Mouse (Mus musculus) erythroblast, embryonic 14.5 days (primary cell): ENCODE results near the gene Apbb2. TPM values are rescaled to one million over a fixed set of nuclear protein-coding genes. Genes with fewer than 3 reads are reported as not detected.

ENCODE experiments used
- H3K27me3 ChIP-seq: 2 replicates; pipeline ENCODE4 v1.6.1; 2012; ENCODE audit warnings: inconsistent platforms; ENCODE audit not compliant: control insufficient read depth
- H3K36me3 ChIP-seq: 2 replicates; pipeline ENCODE4 v1.6.1; 2012; ENCODE audit warnings: mild to moderate bottlenecking, inconsistent platforms; ENCODE audit not compliant: control insufficient read depth
- H3K4me1 ChIP-seq: 2 replicates; pipeline ENCODE4 v1.6.1; 2012; ENCODE audit warnings: inconsistent platforms; ENCODE audit not compliant: control insufficient read depth
- H3K4me3 ChIP-seq: replicated peaks from 2 replicates; pipeline ENCODE3; 2012; ENCODE audit warnings: moderate library complexity, mild to moderate bottlenecking, inconsistent platforms
- H3K9me3 ChIP-seq: 2 replicates; pipeline ENCODE4 v1.6.1; 2012; ENCODE audit warnings: low read length, inconsistent platforms, mixed read lengths; ENCODE audit not compliant: control insufficient read depth
- GATA1 ChIP-seq: IDR thresholded peaks from 2 replicates; pipeline ENCODE4 v1.6.1; 2012; ENCODE audit warnings: low read length, inconsistent platforms, mixed read lengths
- TAL1 ChIP-seq: IDR thresholded peaks from 3 replicates; pipeline ENCODE4 v1.6.1; 2012; ENCODE audit warnings: low read length, inconsistent platforms, mixed read lengths
- polyA plus RNA-seq: library from polyadenylated mRNA; stranded (reverse); fragments of >175 nt; gene quantifications from 2 replicates; pipeline ENCODE4 v1.2.3, GENCODE M21; 2012

Apbb2 gene
- polyA plus RNA-seq, 1 experiment, result 0.06 TPM

DNA sequence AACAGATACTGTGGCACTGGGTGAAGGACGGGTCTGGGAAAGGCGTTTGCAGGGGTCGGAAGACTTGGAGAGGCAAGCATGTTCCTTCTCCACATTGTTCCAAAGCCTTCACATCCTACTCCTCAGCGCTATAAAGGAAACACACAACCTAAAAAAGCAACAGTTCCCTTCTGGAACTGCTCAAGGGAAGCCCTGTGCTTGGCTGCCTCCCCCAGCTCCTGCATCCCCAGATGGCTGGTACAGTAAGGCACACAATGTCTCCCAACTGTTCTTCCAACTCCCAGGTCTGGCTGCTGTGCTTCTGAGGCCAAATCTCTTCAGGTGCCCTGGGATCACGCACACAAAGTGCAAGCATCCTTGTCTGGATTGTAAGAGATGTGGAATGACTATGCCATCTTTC lies 302.8 kb downstream of the Apbb2 start:
- Histone ChIP-seq H3K4me3 (no peak overlapping the region), H3K27me3 (no peaks in the 10 kb centered on the region), H3K9me3 (no peaks in the 10 kb centered on the region), H3K36me3 (no peaks in the 10 kb centered on the region; the same call in 1 of the 2 replicates), H3K4me1 (no peaks in the 10 kb centered on the region)
- TF ChIP-seq GATA1, result no peak
- TF ChIP-seq TAL1, result no peak

- TF ChIP-seq TAL1 (no peak), GATA1 (no peak)
- Histone ChIP-seq H3K4me3 (no peak overlapping the region), H3K4me1 (no peaks in the 10 kb centered on the region), H3K9me3 (no peaks in the 10 kb centered on the region), H3K27me3 (no peaks in the 10 kb centered on the region), H3K36me3 (no peaks in the 10 kb centered on the region; the same call in 1 of the 2 replicates)
Measured at GRCm38 (mm10) chr5:66310806-66311205, 307.8 kb downstream of the Apbb2 start.

- Histone ChIP-seq H3K4me3 (no peak overlapping the region), H3K9me3 (no peaks in the 10 kb centered on the region), H3K36me3 (no peaks in the 10 kb centered on the region; the same call in 1 of the 2 replicates), H3K4me1 (no peaks in the 10 kb centered on the region), H3K27me3 (no peaks in the 10 kb centered on the region)
- no peak for TF ChIP-seq TAL1
- no peak for TF ChIP-seq GATA1
Measured at GRCm38 (mm10) chr5:66310328-66310727, 308.3 kb downstream of the Apbb2 start.

GRCm38 (mm10) chr5:66305511-66305910 lies 313.1 kb downstream of the Apbb2 start:
- no peaks in the 10 kb centered on the region; the same call in 1 of the 2 replicates for H3K36me3 ChIP-seq
- no peaks in the 10 kb centered on the region for H3K27me3 ChIP-seq
- TF ChIP-seq GATA1 (no peak), TAL1 (no peak)
- H3K9me3 ChIP-seq, result no peaks in the 10 kb centered on the region
- no peak overlapping the region for H3K4me3 ChIP-seq
- H3K4me1 ChIP-seq, result no peaks in the 10 kb centered on the region

DNA sequence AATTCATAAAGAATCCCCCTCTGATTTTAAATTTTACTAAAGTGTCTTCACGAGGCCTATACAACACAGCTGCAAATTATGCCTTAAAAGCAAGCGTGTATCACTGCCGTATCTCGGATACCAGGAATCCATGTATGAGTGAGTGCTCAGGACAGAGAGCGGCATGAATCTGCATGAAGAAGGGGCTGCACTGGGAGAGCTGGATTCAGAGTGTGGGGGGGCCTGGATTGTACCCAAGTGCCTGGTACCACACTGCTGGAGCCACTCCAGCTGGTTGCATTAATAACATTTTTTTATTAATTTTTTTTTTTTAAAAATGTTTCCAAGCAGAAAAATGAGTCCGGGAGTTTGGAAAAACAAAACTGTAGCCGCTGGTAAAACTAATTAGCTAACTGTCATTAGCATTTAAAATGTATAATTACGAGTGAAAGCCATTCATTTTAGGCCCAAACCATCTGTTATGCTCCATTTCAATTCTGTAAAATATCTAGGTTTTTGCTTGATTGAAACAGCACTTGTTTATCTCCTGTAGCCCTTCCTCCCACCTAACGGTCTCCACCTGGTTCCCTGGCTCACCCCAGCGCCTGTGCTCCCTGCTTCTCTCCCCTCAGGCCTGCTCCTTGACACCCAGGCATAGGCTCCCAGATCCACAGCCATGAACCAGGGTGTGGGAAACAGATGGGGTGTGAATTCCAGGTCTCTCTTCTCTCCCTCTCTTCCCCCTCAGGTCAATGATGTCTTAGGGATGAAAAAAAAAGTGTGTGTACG lies 314.1 kb downstream of the Apbb2 start:
- no peak; the same call in 1 of the 2 replicates for TF ChIP-seq GATA1
- no peak for TF ChIP-seq TAL1
- no peak overlapping the region for H3K4me3 ChIP-seq
- no peaks in the 10 kb centered on the region for H3K4me1 ChIP-seq
- no peaks in the 10 kb centered on the region for H3K27me3 ChIP-seq
- H3K36me3 ChIP-seq, result no peaks in the 10 kb centered on the region; the same call in 1 of the 2 replicates
- no peaks in the 10 kb centered on the region for H3K9me3 ChIP-seq

DNA sequence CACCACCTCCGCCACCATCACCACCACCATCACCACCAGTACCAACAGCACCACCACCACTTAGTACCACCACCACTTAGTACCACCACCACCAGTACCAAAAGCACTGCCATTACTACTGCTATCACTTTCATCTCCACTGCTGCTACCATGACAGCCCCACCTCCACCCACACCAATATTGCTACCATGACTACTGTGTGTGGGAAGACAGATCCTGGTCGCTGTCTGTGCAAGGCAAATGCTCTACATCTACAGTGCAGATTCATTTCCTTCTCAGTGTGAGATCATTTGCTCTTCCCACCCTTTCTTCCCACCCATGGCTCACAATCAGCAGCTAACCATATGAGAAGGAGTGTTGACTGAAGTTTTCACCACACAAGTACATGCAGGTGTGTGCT lies 315.7 kb downstream of the Apbb2 start:
- Histone ChIP-seq H3K4me3 (no peak overlapping the region), H3K9me3 (no peaks in the 10 kb centered on the region), H3K4me1 (no peaks in the 10 kb centered on the region), H3K36me3 (no peaks in the 10 kb centered on the region; the same call in 1 of the 2 replicates), H3K27me3 (no peaks in the 10 kb centered on the region)
- TF ChIP-seq TAL1 (no peak), GATA1 (no peak)

- H3K36me3 ChIP-seq, result no peaks in the 10 kb centered on the region; the same call in 1 of the 2 replicates
- no peak for TF ChIP-seq TAL1
- no peak for TF ChIP-seq GATA1
- no peak overlapping the region for H3K4me3 ChIP-seq
- H3K4me1 ChIP-seq, result no peaks in the 10 kb centered on the region
- H3K9me3 ChIP-seq, result no peaks in the 10 kb centered on the region
- no peaks in the 10 kb centered on the region for H3K27me3 ChIP-seq
Measured at GRCm38 (mm10) chr5:66302085-66302815, 316.3 kb downstream of the Apbb2 start.

DNA sequence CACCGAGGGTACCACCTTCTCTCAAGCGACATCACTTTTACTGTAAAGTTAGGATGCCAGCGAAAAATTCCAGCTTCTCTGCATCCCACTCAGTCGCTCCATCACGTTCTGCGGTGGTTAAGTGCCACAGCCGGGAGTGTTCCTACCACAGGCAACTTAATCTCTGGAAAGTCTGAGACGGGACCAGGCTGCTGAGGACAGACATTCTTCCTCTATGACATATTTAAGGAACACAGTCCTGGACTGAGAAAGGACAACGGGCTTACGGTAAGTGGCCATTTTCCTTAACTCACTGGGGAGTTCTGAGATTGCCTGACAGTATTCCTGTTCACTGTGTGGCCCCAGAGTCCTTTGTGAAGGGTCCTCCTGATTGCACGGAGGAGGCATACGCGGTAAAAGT lies 318.0 kb downstream of the Apbb2 start:
- no peaks in the 10 kb centered on the region for H3K27me3 ChIP-seq
- TF ChIP-seq GATA1, result no peak
- TF ChIP-seq TAL1, result no peak
- no peak overlapping the region for H3K4me3 ChIP-seq
- H3K4me1 ChIP-seq, result no peaks in the 10 kb centered on the region
- H3K9me3 ChIP-seq, result no peaks in the 10 kb centered on the region
- no peaks in the 10 kb centered on the region; the same call in 1 of the 2 replicates for H3K36me3 ChIP-seq

GRCm38 (mm10) chr5:66298856-66299255 lies 319.7 kb downstream of the Apbb2 start:
- H3K9me3 ChIP-seq, result no peaks in the 10 kb centered on the region
- TF ChIP-seq TAL1, result no peak
- no peak overlapping the region for H3K4me3 ChIP-seq
- no peaks in the 10 kb centered on the region for H3K4me1 ChIP-seq
- no peaks in the 10 kb centered on the region; the same call in 1 of the 2 replicates for H3K36me3 ChIP-seq
- no peaks in the 10 kb centered on the region for H3K27me3 ChIP-seq
